Comparison of ENCODE assay signal across 24 mouse cellular contexts in genomic region chr14:46017286-46017685, GRCm38 (mm10).
DNase-seq lines count a peak whose midpoint lies in the region; ATAC-seq and TF ChIP-seq lines count a peak whose summit lies in the region.
"Had no signal": no experiment of that assay in that cellular context is flagged by ENCODE, and none has a peak within 500 bp of the region (broad histone marks: within the 10 kb centered on the region; RNA-seq: fewer than 3 reads in every experiment).

No protein-coding gene starts in this region.

- peaks cover 23% of the 10 kb centered on the region for H3K4me1 ChIP-seq in liver, adult 2 months (ENCODE audit: control insufficient read depth, insufficient read depth, low read length)
- H3K4me1 ChIP-seq in liver, postnatal 0 days (ENCODE audit: insufficient read depth) = peaks cover 6% of the 10 kb centered on the region; the same call in 1 of the 2 replicates
- H3K4me1 ChIP-seq in cortical plate, adult 2 months (ENCODE audit: control insufficient read depth, insufficient read depth, low read length) = no peaks in the 10 kb centered on the region
- H3K4me1 ChIP-seq in embryonic facial prominence, embryonic 15.5 days = peaks cover 43% of the 10 kb centered on the region
- H3K4me1 ChIP-seq: forebrain, embryonic 15.5 days had no signal

- H3K27me3 ChIP-seq in liver, adult 2 months (ENCODE audit: control insufficient read depth, insufficient read depth, low read length) = no peaks in the 10 kb centered on the region
- H3K27me3 ChIP-seq in liver, postnatal 0 days (ENCODE audit: insufficient read depth, low read length) = no peaks in the 10 kb centered on the region
- no peaks in the 10 kb centered on the region for H3K27me3 ChIP-seq in embryonic facial prominence, embryonic 15.5 days
- H3K27me3 ChIP-seq: CH12.LX; embryonic facial prominence, embryonic 12.5 days; forebrain, embryonic 15.5 days; heart, embryonic 12.5 days; hindbrain, embryonic 12.5 days; Patski had no signal

- peak overlapping the region; percentile 93 for H3K27ac ChIP-seq in liver, adult 2 months (replicated peaks; ENCODE audit: insufficient read depth, low read depth, low read length)
- H3K27ac ChIP-seq in liver, postnatal 0 days (ENCODE audit: low read depth) = no peak overlapping the region
- H3K27ac ChIP-seq in cortical plate, adult 2 months (ENCODE audit: insufficient read depth, low read length) = 0 out of 2 replicates have a peak overlapping the region, but pooled peaks have one; percentile 46
- 0 out of 2 replicates have a peak overlapping the region, but pooled peaks have one; percentile 41 for H3K27ac ChIP-seq in embryonic facial prominence, embryonic 15.5 days (replicated peaks)
- H3K27ac ChIP-seq: forebrain, embryonic 15.5 days; hindbrain, embryonic 12.5 days; liver, embryonic 14.5 days; midbrain, embryonic 10.5 days had no signal

- H3K4me2 ChIP-seq in liver, postnatal 0 days (ENCODE audit: low read depth, low read length) = no peak overlapping the region
- H3K4me2 ChIP-seq in embryonic facial prominence, embryonic 15.5 days (replicated peaks) = no peak overlapping the region
- H3K4me2 ChIP-seq: embryonic facial prominence, embryonic 12.5 days; forebrain, embryonic 15.5 days; heart, embryonic 12.5 days; hindbrain, embryonic 12.5 days had no signal

- ATAC-seq in liver, postnatal 0 days = no peak
- no peak for ATAC-seq in embryonic facial prominence, embryonic 15.5 days (ENCODE audit: insufficient number of reproducible peaks, low FRiP score, low TSS enrichment, low read depth)
- ATAC-seq: forebrain, embryonic 15.5 days; Patski had no signal

- 16% methylated on average over 3 of the region's 3 CpGs for WGBS in liver, adult 2 months
- WGBS in liver, postnatal 0 days (ENCODE audit: insufficient replicate concordance) = 46% methylated on average over 3 of the region's 3 CpGs
- WGBS in embryonic facial prominence, embryonic 15.5 days = 33% methylated on average over 3 of the region's 3 CpGs

- no peak for TF ChIP-seq EP300 in liver, postnatal 0 days (IDR thresholded peaks at IDR 0.05; ENCODE audit: low read depth)

- no peak overlapping the region for H3K9ac ChIP-seq in liver, adult 2 months (ENCODE audit: low read depth, low read length)
- no peak overlapping the region for H3K9ac ChIP-seq in liver, postnatal 0 days (replicated peaks)
- H3K9ac ChIP-seq in embryonic facial prominence, embryonic 15.5 days = no peak overlapping the region
- H3K9ac ChIP-seq: embryonic facial prominence, embryonic 12.5 days; forebrain, embryonic 15.5 days; heart, embryonic 12.5 days; hindbrain, embryonic 12.5 days; liver, embryonic 14.5 days had no signal

- H3K79me2 ChIP-seq in liver, adult 2 months (ENCODE audit: control insufficient read depth, insufficient read depth, low read length) = no peaks in the 10 kb centered on the region

- no peaks in the 10 kb centered on the region for H3K36me3 ChIP-seq in liver, adult 2 months (ENCODE audit: control insufficient read depth, insufficient read depth, low read length)
- no peaks in the 10 kb centered on the region for H3K36me3 ChIP-seq in liver, postnatal 0 days (replicated peaks; ENCODE audit: insufficient read depth, low read length)
- no peaks in the 10 kb centered on the region for H3K36me3 ChIP-seq in embryonic facial prominence, embryonic 15.5 days
- H3K36me3 ChIP-seq: embryonic facial prominence, embryonic 12.5 days; forebrain, embryonic 15.5 days; G1E; heart, embryonic 12.5 days; hindbrain, embryonic 12.5 days; midbrain, embryonic 10.5 days had no signal

- DNase-seq in liver, adult 2 months (ENCODE audit: extremely low read depth, low read depth, low spot score) = peak; percentile 96
- no peak for DNase-seq in liver, postnatal 0 days
- peak; percentile 19 for DNase-seq in lung, postnatal 25 days (ENCODE audit: low spot score)
- DNase-seq in spleen, adult 18-20 months = no peak
- no peak for DNase-seq in frontal cortex, adult 2 months (ENCODE audit: extremely low spot score in 1 of 2, low spot score in 1 of 2)
- DNase-seq: adrenal gland, adult 2 months; B cell, adult 2 months; cerebellum, adult 11 months; cerebellum, postnatal 10 days; gastrocnemius, postnatal 14 days; heart, adult 11 months; heart, postnatal 10 days; thymus, postnatal 36 days had no signal

- no peaks in the 10 kb centered on the region for H3K9me3 ChIP-seq in liver, postnatal 0 days (ENCODE audit: low read length)
- H3K9me3 ChIP-seq in embryonic facial prominence, embryonic 15.5 days (replicated peaks) = no peaks in the 10 kb centered on the region
- H3K9me3 ChIP-seq: embryonic facial prominence, embryonic 12.5 days; forebrain, embryonic 15.5 days; G1E; heart, embryonic 12.5 days; hindbrain, embryonic 12.5 days; midbrain, embryonic 10.5 days had no signal

- no peak for TF ChIP-seq CTCF in liver, adult 2 months (IDR thresholded peaks at IDR 0.05; ENCODE audit: low read depth, low read length)
- TF ChIP-seq CTCF in liver, postnatal 0 days (IDR thresholded peaks at IDR 0.05; ENCODE audit: low read depth) = no peak
- no peak for TF ChIP-seq CTCF in cortical plate, adult 2 months (IDR thresholded peaks at IDR 0.05; ENCODE audit: extremely low read depth, insufficient read depth, low read length)

- H3K4me3 ChIP-seq in liver, adult 2 months (ENCODE audit: insufficient read depth, low read depth, low read length) = no peak overlapping the region
- no peak overlapping the region for H3K4me3 ChIP-seq in liver, postnatal 0 days (ENCODE audit: low read depth, low read length)
- no peak overlapping the region for H3K4me3 ChIP-seq in cortical plate, adult 2 months (ENCODE audit: insufficient read depth, low read length)
- no peak overlapping the region for H3K4me3 ChIP-seq in embryonic facial prominence, embryonic 15.5 days (replicated peaks)
- H3K4me3 ChIP-seq: embryonic facial prominence, embryonic 12.5 days; forebrain, embryonic 15.5 days; heart, embryonic 12.5 days; hindbrain, embryonic 12.5 days; midbrain, embryonic 10.5 days had no signal

- no peak for TF ChIP-seq POLR2A in liver, adult 2 months (IDR thresholded peaks at IDR 0.05; ENCODE audit: extremely low read depth, insufficient read depth, low read length)
- TF ChIP-seq POLR2A in cortical plate, adult 2 months (IDR thresholded peaks at IDR 0.05; ENCODE audit: extremely low read depth, insufficient read depth, low read length) = no peak

Comparison
In these comparisons a context has a peak if more than half of its experiments do, and no peak if none do; other contexts are left out.
1. DNase-seq: peak in liver, adult 2 months (single experiment) and lung, postnatal 25 days (single experiment); none in liver, postnatal 0 days (single experiment), spleen, adult 18-20 months (0 of 2) and frontal cortex, adult 2 months (0 of 2).